Mouse (Mus musculus): Measurements from ENCODE around the gene Npas4. TPM values are rescaled to one million over a fixed set of nuclear protein-coding genes. Genes with fewer than 3 reads are reported as not detected.
A peak's percentile ranks its signal among the peaks of the same experiment; 100 is the strongest.
"Not testable (repeated sequence)": the region's sequence is repeated elsewhere in the genome, so short reads cannot be mapped to it uniquely, and the experiment has no call there.

Npas4 gene
- polyA plus RNA-seq, 1 experiment from 2014 or later = not detected

GRCm38 (mm10) chr19:4968236-4968635, 21.9 kb downstream of the Npas4 start:
- Histone ChIP-seq H3K9me3 (ENCODE audit: control insufficient read depth, low read length) (no peaks in the 10 kb centered on the region), H3K27ac (ENCODE audit: low read length) (no peak overlapping the region), H3K27me3 (ENCODE audit: control insufficient read depth, insufficient read depth, low read depth, low read length) (no peaks in the 10 kb centered on the region), H3K4me1 (replicated peaks; ENCODE audit: control insufficient read depth, insufficient read depth, low read length) (no peaks in the 10 kb centered on the region), H3K4me3 (ENCODE audit: low read length) (no peak overlapping the region), H3K4me2 (ENCODE audit: low read depth, low read length) (no peak overlapping the region), H3K36me3 (ENCODE audit: control insufficient read depth, insufficient read depth, low read length) (peaks cover 14% of the 10 kb centered on the region), H3K9ac (ENCODE audit: low read length) (no peak overlapping the region)
- WGBS = 91% methylated on average over 1 of the region's 2 CpGs
- no peak for ATAC-seq (ENCODE audit: low read depth)

- H3K4me3 ChIP-seq (ENCODE audit: low read length) = peak within 1 kb of the TSS; percentile 72
- peak within 1 kb of the TSS; percentile 82 for H3K9ac ChIP-seq (ENCODE audit: low read length)
- peaks cover 7% of the 10 kb centered on the region for H3K4me1 ChIP-seq (replicated peaks; ENCODE audit: control insufficient read depth, insufficient read depth, low read length)
- peaks cover 14% of the 10 kb centered on the region for H3K36me3 ChIP-seq (ENCODE audit: control insufficient read depth, insufficient read depth, low read length)
- WGBS = under 1% methylated on average over 34 of the region's 34 CpGs
- H3K9me3 ChIP-seq (ENCODE audit: control insufficient read depth, low read length) = no peaks in the 10 kb centered on the region
- no peaks in the 10 kb centered on the region for H3K27me3 ChIP-seq (ENCODE audit: control insufficient read depth, insufficient read depth, low read depth, low read length)
- peak within 1 kb of the TSS; percentile 70 for H3K4me2 ChIP-seq (ENCODE audit: low read depth, low read length)
- peak within 1 kb of the TSS; percentile 54 for H3K27ac ChIP-seq (ENCODE audit: low read length)
- peak; percentile 99 for ATAC-seq (ENCODE audit: low read depth)
These were observed 28.1 kb downstream of the Npas4 start, which contains the start of gene Mrpl11 for GRCm38 (mm10) chr19:4961928-4962601. Gene Mrpl11, plus strand, starts transcription at chr19:4962147.

GRCm38 (mm10) chr19:4948641-4949040, 41.5 kb downstream of the Npas4 start:
- not testable (repeated sequence) for H3K9me3 ChIP-seq (ENCODE audit: control insufficient read depth, low read length); ATAC-seq (ENCODE audit: low read depth); H3K4me2 ChIP-seq (ENCODE audit: low read depth, low read length); H3K36me3 ChIP-seq (ENCODE audit: control insufficient read depth, insufficient read depth, low read length); H3K27ac ChIP-seq (ENCODE audit: low read length); H3K4me3 ChIP-seq (ENCODE audit: low read length); H3K27me3 ChIP-seq (ENCODE audit: control insufficient read depth, insufficient read depth, low read depth, low read length); H3K9ac ChIP-seq (ENCODE audit: low read length); H3K4me1 ChIP-seq (replicated peaks; ENCODE audit: control insufficient read depth, insufficient read depth, low read length)
- WGBS = 72% methylated on average over 9 of the region's 9 CpGs

GRCm38 (mm10) chr19:4945540-4945939, 44.6 kb downstream of the Npas4 start:
- Histone ChIP-seq H3K4me1 (replicated peaks; ENCODE audit: control insufficient read depth, insufficient read depth, low read length) (peaks cover 4% of the 10 kb centered on the region; the same call in 1 of the 2 replicates), H3K9ac (ENCODE audit: low read length) (no peak overlapping the region), H3K36me3 (ENCODE audit: control insufficient read depth, insufficient read depth, low read length) (no peaks in the 10 kb centered on the region), H3K9me3 (ENCODE audit: control insufficient read depth, low read length) (no peaks in the 10 kb centered on the region), H3K27ac (ENCODE audit: low read length) (no peak overlapping the region), H3K4me2 (ENCODE audit: low read depth, low read length) (no peak overlapping the region), H3K27me3 (ENCODE audit: control insufficient read depth, insufficient read depth, low read depth, low read length) (peaks cover 5% of the 10 kb centered on the region; the same call in 1 of the 2 replicates), H3K4me3 (ENCODE audit: low read length) (no peak overlapping the region)
- WGBS = 35% methylated on average over 6 of the region's 6 CpGs
- ATAC-seq (ENCODE audit: low read depth) = no peak

GRCm38 (mm10) chr19:4943253-4943588, 46.9 kb downstream of the Npas4 start:
- Histone ChIP-seq H3K27ac (ENCODE audit: low read length) (no peak overlapping the region), H3K36me3 (ENCODE audit: control insufficient read depth, insufficient read depth, low read length) (no peaks in the 10 kb centered on the region), H3K4me3 (ENCODE audit: low read length) (peak overlapping the region; percentile 70), H3K9me3 (ENCODE audit: control insufficient read depth, low read length) (no peaks in the 10 kb centered on the region), H3K27me3 (ENCODE audit: control insufficient read depth, insufficient read depth, low read depth, low read length) (peaks cover 5% of the 10 kb centered on the region; the same call in 1 of the 2 replicates), H3K9ac (ENCODE audit: low read length) (peak overlapping the region; percentile 57), H3K4me1 (replicated peaks; ENCODE audit: control insufficient read depth, insufficient read depth, low read length) (peaks cover 4% of the 10 kb centered on the region; the same call in 1 of the 2 replicates), H3K4me2 (ENCODE audit: low read depth, low read length) (peak overlapping the region; percentile 95)
- 6% methylated on average over 13 of the region's 13 CpGs for WGBS
- ATAC-seq (ENCODE audit: low read depth) = peak; percentile 79

GRCm38 (mm10) chr19:4942551-4943252, 47.4 kb downstream of the Npas4 start, which contains the start of gene Peli3:
Gene Peli3, minus strand, starts transcription at chr19:4943127.
- WGBS = under 1% methylated on average over 45 of the region's 55 CpGs
- H3K4me2 ChIP-seq (ENCODE audit: low read depth, low read length) = peak within 1 kb of the TSS; percentile 95
- H3K27ac ChIP-seq (ENCODE audit: low read length) = no peak within 1 kb of the TSS
- H3K9ac ChIP-seq (ENCODE audit: low read length) = peak within 1 kb of the TSS; percentile 72
- peak; percentile 99 for ATAC-seq (ENCODE audit: low read depth)
- H3K4me1 ChIP-seq (replicated peaks; ENCODE audit: control insufficient read depth, insufficient read depth, low read length) = peaks cover 4% of the 10 kb centered on the region; the same call in 1 of the 2 replicates
- no peaks in the 10 kb centered on the region for H3K9me3 ChIP-seq (ENCODE audit: control insufficient read depth, low read length)
- peak within 1 kb of the TSS; percentile 70 for H3K4me3 ChIP-seq (ENCODE audit: low read length)
- H3K36me3 ChIP-seq (ENCODE audit: control insufficient read depth, insufficient read depth, low read length) = no peaks in the 10 kb centered on the region
- H3K27me3 ChIP-seq (ENCODE audit: control insufficient read depth, insufficient read depth, low read depth, low read length) = peaks cover 5% of the 10 kb centered on the region; the same call in 1 of the 2 replicates

GRCm38 (mm10) chr19:4937444-4938310, 52.4 kb downstream of the Npas4 start:
- WGBS = 79% methylated on average over 17 of the region's 17 CpGs

GRCm38 (mm10) chr19:4936896-4937295, 53.2 kb downstream of the Npas4 start:
- WGBS = 71% methylated on average over 2 of the region's 2 CpGs
- H3K9me3 ChIP-seq (ENCODE audit: control insufficient read depth, low read length) = no peaks in the 10 kb centered on the region
- no peak for ATAC-seq (ENCODE audit: low read depth)

More at GRCm38 (mm10) chr19:4937444-4938310, 52.4 kb downstream of the Npas4 start:
- ATAC-seq (ENCODE audit: low read depth) = no peak
- H3K9ac ChIP-seq (ENCODE audit: low read length) = no peak overlapping the region
- H3K9me3 ChIP-seq (ENCODE audit: control insufficient read depth, low read length) = no peaks in the 10 kb centered on the region
- H3K4me3 ChIP-seq (ENCODE audit: low read length) = no peak overlapping the region
- H3K36me3 ChIP-seq (ENCODE audit: control insufficient read depth, insufficient read depth, low read length) = no peaks in the 10 kb centered on the region
- no peak overlapping the region for H3K27ac ChIP-seq (ENCODE audit: low read length)
- no peak overlapping the region for H3K4me2 ChIP-seq (ENCODE audit: low read depth, low read length)
- peaks cover 5% of the 10 kb centered on the region; the same call in 1 of the 2 replicates for H3K27me3 ChIP-seq (ENCODE audit: control insufficient read depth, insufficient read depth, low read depth, low read length)
- H3K4me1 ChIP-seq (replicated peaks; ENCODE audit: control insufficient read depth, insufficient read depth, low read length) = peaks cover 4% of the 10 kb centered on the region; the same call in 1 of the 2 replicates

More at GRCm38 (mm10) chr19:4936896-4937295, 53.2 kb downstream of the Npas4 start:
- Histone ChIP-seq H3K4me3 (ENCODE audit: low read length) (no peak overlapping the region), H3K4me2 (ENCODE audit: low read depth, low read length) (no peak overlapping the region), H3K36me3 (ENCODE audit: control insufficient read depth, insufficient read depth, low read length) (no peaks in the 10 kb centered on the region), H3K9ac (ENCODE audit: low read length) (no peak overlapping the region), H3K4me1 (replicated peaks; ENCODE audit: control insufficient read depth, insufficient read depth, low read length) (no peaks in the 10 kb centered on the region), H3K27ac (ENCODE audit: low read length) (no peak overlapping the region), H3K27me3 (ENCODE audit: control insufficient read depth, insufficient read depth, low read depth, low read length) (peaks cover 5% of the 10 kb centered on the region; the same call in 1 of the 2 replicates)

Measured in lung, embryonic 16.5 days (tissue).